Mouse (Mus musculus) colon, adult 2 months (tissue): Measurements from ENCODE around the gene Fth1. TPM values are rescaled to one million over a fixed set of nuclear protein-coding genes. Genes with fewer than 3 reads are reported as not detected.

Experiments used
- polyA plus RNA-seq: library from polyadenylated mRNA; depleted of rRNA; stranded (reverse); fragments of >200 nt; gene quantifications from 2 replicates; pipeline ENCODE4 v1.2.3, GENCODE M21; 2012; rRNA removed

The Fth1 gene
- 7,781 and 8,169 TPM in 2 replicates for polyA plus RNA-seq

DNA sequence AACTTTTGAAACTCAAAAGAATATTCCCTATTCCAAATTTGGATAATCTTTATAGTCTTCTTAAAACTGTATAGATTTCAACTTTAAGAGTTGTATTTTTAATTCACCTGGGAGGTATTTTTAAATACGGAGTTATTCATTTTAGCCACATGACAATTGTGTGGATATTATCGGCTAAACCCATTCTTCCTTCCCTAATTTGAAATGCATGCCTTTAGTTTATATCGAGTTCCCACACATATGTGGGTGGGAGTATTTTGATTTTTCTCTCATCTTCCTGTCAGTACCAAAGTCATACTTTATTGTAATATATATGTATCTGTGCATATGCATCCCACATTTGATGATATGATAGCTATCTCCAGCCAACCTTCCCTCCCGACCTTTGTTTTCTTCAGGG is at the start of gene Fth1:
Gene Fth1 (plus strand): TSS at position 341 of the 400 bp plus-strand sequence.

GRCm38 (mm10) chr19:10001206-10001969 is 21.0 kb downstream of the Fth1 start, which contains the start of the genes Best1 and Rab3il1:
Gene Best1 (minus strand): TSS chr19:10001633.
Gene Rab3il1 (plus strand): TSS chr19:10001669.

Other genes with a start within 250 kb of the Fth1 start
- gene Scgb2a2, start 133.0 kb upstream of the Fth1 start, polyA plus RNA-seq = not detected in 2 replicates
- 11.9 and 15.0 TPM in 2 replicates for gene Incenp, start 81.0 kb upstream of the Fth1 start, polyA plus RNA-seq
- gene Best1, start 21.0 kb downstream of the Fth1 start, polyA plus RNA-seq = 0.56 and 0.65 TPM in 2 replicates
- gene Rab3il1, start 21.1 kb downstream of the Fth1 start, polyA plus RNA-seq = 8.3 and 9.7 TPM in 2 replicates
- gene Fads3, start 61.0 kb downstream of the Fth1 start, polyA plus RNA-seq = 48.1 and 52.0 TPM in 2 replicates
- 153 and 205 TPM in 2 replicates for gene Fads2, start 121.1 kb downstream of the Fth1 start, polyA plus RNA-seq
- 16.3 and 17.7 TPM in 2 replicates for gene Fads1, start 202.3 kb downstream of the Fth1 start, polyA plus RNA-seq
- gene Tmem258, start 223.4 kb downstream of the Fth1 start, polyA plus RNA-seq = 107 and 109 TPM in 2 replicates
- gene Fen1, start 223.6 kb downstream of the Fth1 start, polyA plus RNA-seq = 10.8 and 11.0 TPM in 2 replicates